Mouse (Mus musculus) hindbrain, embryonic 14.5 days (tissue): ENCODE results near the gene Cnih3. TPM values are rescaled to one million over a fixed set of nuclear protein-coding genes. Genes with fewer than 3 reads are reported as not detected.

Source experiments
- ATAC-seq: fragments of 200-750 bp; cut with Nextera tagmentation; 2 replicates; pipeline ENCODE4 v1.8.0; 2017; ENCODE audit warnings: moderate number of reproducible peaks, mild to moderate bottlenecking, moderate TSS enrichment, moderate library complexity; ENCODE audit not compliant: low FRiP score
- DNase-seq: peaks from one replicate; pipeline ENCODE4 v3.0.0-alpha.2; 2015; ENCODE audit warnings: low spot score
- H3K27ac ChIP-seq: fragments of 300-500 bp; sonication (generic); 2 replicates; pipeline ENCODE4 v1.5.1; 2014; ENCODE audit warnings: mild to moderate bottlenecking, moderate library complexity
- H3K27me3 ChIP-seq: fragments of 300-500 bp; sonication (generic); 2 replicates; pipeline ENCODE4 v1.6.1; 2014; ENCODE audit warnings: mild to moderate bottlenecking, low read length, mixed read lengths; ENCODE audit not compliant: control insufficient read depth, insufficient read depth
- H3K36me3 ChIP-seq: fragments of 300-500 bp; sonication (generic); replicated peaks from 2 replicates; pipeline ENCODE4 v1.6.1; 2014; ENCODE audit not compliant: control insufficient read depth, insufficient read depth
- H3K4me1 ChIP-seq: fragments of 300-500 bp; sonication (generic); replicated peaks from 2 replicates; pipeline ENCODE4 v1.6.1; 2014; ENCODE audit warnings: antibody characterized with exemption, low read length, mixed read lengths; ENCODE audit not compliant: control insufficient read depth, insufficient read depth
- H3K4me2 ChIP-seq: fragments of 300-500 bp; sonication (generic); replicated peaks from 2 replicates; pipeline ENCODE4 v1.6.1; 2014; ENCODE audit warnings: mild to moderate bottlenecking, moderate library complexity
- H3K4me3 ChIP-seq: fragments of 300-500 bp; sonication (generic); replicated peaks from 2 replicates; pipeline ENCODE4 v1.5.1; 2014; ENCODE audit warnings: mild to moderate bottlenecking, low read length
- H3K9ac ChIP-seq: fragments of 300-500 bp; sonication (generic); 2 replicates; pipeline ENCODE4 v1.6.1; 2014
- H3K9me3 ChIP-seq: fragments of 300-500 bp; sonication (generic); 2 replicates; pipeline ENCODE4 v1.6.1; 2016; ENCODE audit warnings: low read length; ENCODE audit not compliant: control insufficient read depth
- WGBS: fragments of 180-500 bp; shearing (Covaris S2); extraction: QIAGEN DNeasy Blood & Tissue Kit; methylation state at CpG from one replicate; pipeline ENCODE4 v1.1.7; 2014; 5-methylcytosine and 5-hydroxymethylcytosine counted together
- polyA plus RNA-seq: library from polyadenylated mRNA; unstranded; fragments of >200 nt; fragmentation: Nextera tagmentation; extraction: Ambion mirVana; gene quantifications from 2 replicates; pipeline ENCODE4 v1.2.1, GENCODE M21; 2014

The Cnih3 gene
- polyA plus RNA-seq, 1 experiment from 2014 or later = 12.7 TPM

DNA sequence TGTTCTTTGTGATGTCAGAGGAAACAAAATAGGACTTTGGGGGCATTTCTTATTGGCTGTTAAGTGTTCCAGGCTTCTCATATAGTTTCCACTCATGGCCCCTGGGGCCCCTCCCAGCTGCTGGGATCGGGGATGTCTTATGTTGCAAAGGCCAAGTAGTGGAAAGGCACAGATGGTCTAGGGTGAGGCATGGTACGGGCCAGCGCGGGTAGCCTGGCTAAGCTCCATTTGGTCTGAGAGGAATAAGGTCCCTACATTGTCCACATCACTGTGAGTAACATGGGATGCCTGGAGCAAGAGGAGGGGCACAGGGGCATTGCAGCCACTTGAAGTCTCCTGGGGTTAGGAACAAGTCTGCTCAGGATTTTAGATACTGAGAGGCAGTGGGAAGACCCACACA, 95.1 kb downstream of the Cnih3 start:
- Histone ChIP-seq H3K4me2 (no peak overlapping the region), H3K4me3 (no peak overlapping the region), H3K27me3 (no peaks in the 10 kb centered on the region), H3K36me3 (no peaks in the 10 kb centered on the region), H3K9ac (no peak overlapping the region), H3K4me1 (no peaks in the 10 kb centered on the region), H3K27ac (no peak overlapping the region), H3K9me3 (no peaks in the 10 kb centered on the region)
- DNase-seq (no peak), ATAC-seq (no peak)
- WGBS = 69% methylated on average over 4 of the region's 4 CpGs

DNA sequence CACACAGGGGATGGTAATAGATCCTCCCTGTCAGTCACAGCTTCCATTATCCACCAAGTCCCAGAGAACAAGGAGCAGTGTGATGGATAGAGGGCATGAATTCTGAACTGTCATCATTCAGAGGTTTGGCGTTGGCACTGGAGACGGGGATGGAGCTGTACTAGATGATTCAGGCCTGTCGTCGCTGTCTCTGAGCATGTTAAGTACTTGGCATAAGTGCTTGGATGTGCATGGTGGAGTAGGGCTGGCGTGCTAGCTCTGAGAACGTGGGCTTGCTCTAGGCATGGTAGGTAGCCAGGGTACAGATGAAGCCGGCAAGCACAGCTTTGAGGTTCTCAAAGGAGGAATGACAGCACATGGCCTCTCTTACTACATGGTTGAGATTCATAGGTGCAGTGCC, 95.6 kb downstream of the Cnih3 start:
- H3K27ac ChIP-seq = no peak overlapping the region
- no peak overlapping the region for H3K4me2 ChIP-seq
- 76% methylated on average over 7 of the region's 7 CpGs for WGBS
- H3K4me3 ChIP-seq = no peak overlapping the region
- no peaks in the 10 kb centered on the region for H3K27me3 ChIP-seq
- ATAC-seq (no peak), DNase-seq (no peak)
- H3K9me3 ChIP-seq = no peaks in the 10 kb centered on the region
- H3K9ac ChIP-seq = no peak overlapping the region
- H3K4me1 ChIP-seq = no peaks in the 10 kb centered on the region
- no peaks in the 10 kb centered on the region for H3K36me3 ChIP-seq

DNA sequence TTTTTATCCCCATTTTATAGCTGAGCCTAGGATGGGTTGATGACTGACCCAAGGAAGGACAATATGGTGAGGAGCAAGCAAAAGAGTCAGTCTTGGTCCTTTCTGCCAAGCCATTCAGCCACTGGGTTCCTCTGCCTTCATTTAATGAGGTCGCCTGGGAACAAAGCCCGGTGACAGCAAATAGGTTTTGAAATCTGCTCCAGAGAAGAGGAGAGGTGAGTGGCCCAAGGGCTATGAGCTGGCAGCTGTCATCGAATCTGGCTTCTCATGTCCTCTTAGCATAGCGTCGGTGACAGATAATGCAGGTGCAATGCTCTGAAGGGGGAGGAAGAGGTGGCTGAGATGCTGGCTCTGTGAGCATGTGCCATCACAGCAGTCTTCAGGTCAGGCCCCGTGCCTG, 100.7 kb downstream of the Cnih3 start:
- Histone ChIP-seq H3K27ac (no peak overlapping the region), H3K9me3 (no peaks in the 10 kb centered on the region), H3K9ac (no peak overlapping the region), H3K4me2 (no peak overlapping the region), H3K4me1 (no peaks in the 10 kb centered on the region), H3K36me3 (no peaks in the 10 kb centered on the region), H3K4me3 (no peak overlapping the region), H3K27me3 (no peaks in the 10 kb centered on the region)
- WGBS = 77% methylated on average over 6 of the region's 6 CpGs
- ATAC-seq = no peak
- no peak for DNase-seq

DNA sequence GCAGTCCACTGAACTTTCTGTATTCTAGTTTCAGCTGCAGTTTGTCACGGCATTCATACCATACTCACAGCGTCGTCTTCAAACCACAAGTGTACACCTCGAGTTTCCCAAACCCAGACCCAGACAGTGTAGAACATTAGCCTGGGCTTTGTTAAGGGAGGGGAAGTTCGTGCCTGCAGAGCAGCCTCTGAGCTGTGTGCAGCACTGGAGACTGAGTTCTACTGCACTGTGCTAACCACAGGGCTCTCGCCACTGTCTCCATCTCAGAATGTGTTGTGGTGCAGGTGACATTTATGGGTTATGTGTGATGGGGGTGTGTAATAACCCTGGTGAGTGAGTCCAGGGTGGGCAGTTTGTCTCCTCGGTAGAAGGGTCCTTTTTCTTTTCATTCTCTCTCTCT, 104.5 kb downstream of the Cnih3 start:
- no peak for ATAC-seq
- Histone ChIP-seq H3K9ac (no peak overlapping the region), H3K27ac (no peak overlapping the region), H3K36me3 (no peaks in the 10 kb centered on the region), H3K4me2 (no peak overlapping the region), H3K27me3 (no peaks in the 10 kb centered on the region), H3K4me3 (no peak overlapping the region), H3K9me3 (no peaks in the 10 kb centered on the region), H3K4me1 (no peaks in the 10 kb centered on the region)
- no peak for DNase-seq
- WGBS = 78% methylated on average over 7 of the region's 7 CpGs

DNA sequence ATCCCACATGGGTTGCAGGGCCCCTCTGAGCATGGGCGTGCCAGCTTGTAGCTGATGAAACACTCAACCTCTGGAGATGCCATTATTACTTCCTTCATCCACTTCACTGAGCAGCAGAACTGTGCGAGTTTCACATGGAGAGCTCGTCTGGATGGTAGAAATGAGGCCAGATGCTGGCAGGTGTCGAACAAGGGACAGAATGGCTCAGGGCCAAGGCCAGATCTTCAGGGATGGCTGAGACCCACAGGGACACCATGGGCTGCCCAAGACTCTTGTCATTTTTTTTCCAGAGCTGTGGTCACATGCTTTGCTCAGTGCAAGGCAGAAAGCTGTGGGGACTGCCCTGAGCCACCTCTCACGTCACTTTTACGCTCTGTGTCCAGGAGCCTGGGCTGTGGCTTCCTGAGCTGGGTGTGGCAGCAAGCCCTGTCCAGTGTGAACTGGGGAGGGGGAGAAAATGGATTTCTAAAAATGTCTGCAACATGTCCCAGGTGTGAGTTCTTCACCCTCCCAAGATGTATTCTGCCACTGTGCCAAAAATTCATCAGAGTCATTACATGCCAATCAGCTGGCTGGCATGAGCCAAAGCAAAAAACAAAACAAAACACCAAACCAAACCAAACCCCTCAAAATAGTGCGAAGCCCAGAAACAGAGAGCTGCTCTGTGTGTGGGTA, 107.1 kb downstream of the Cnih3 start:
- no peak overlapping the region for H3K9ac ChIP-seq
- DNase-seq (no peak), ATAC-seq (no peak)
- no peaks in the 10 kb centered on the region for H3K9me3 ChIP-seq
- no peak overlapping the region for H3K4me2 ChIP-seq
- no peaks in the 10 kb centered on the region for H3K36me3 ChIP-seq
- H3K4me3 ChIP-seq = no peak overlapping the region
- no peaks in the 10 kb centered on the region for H3K27me3 ChIP-seq
- no peak overlapping the region for H3K27ac ChIP-seq
- 64% methylated on average over 7 of the region's 7 CpGs for WGBS
- no peaks in the 10 kb centered on the region for H3K4me1 ChIP-seq

DNA sequence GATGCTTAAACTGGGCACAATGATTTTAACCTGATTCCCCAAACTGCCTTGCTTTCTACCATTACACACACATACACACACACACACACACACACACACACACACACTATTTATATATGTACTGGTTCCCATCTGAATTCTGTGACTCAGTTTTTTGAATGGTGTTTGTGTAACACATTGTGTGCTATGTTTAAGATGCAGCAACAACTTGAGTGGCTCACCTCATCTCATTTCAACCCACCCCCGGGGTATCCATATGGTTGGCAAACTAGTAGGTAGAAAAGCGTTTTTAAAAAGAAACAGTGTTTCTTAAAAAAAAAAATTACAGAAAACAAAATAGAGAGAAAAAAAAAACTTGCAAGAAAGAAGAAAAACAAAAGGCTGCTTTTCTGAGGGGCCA, 107.9 kb downstream of the Cnih3 start:
- ATAC-seq (no peak), DNase-seq (no peak)
- 88% methylated on average over 2 of the region's 2 CpGs for WGBS
- Histone ChIP-seq H3K27me3 (no peaks in the 10 kb centered on the region), H3K9ac (no peak overlapping the region), H3K4me2 (no peak overlapping the region), H3K9me3 (no peaks in the 10 kb centered on the region), H3K4me3 (no peak overlapping the region), H3K27ac (no peak overlapping the region), H3K36me3 (no peaks in the 10 kb centered on the region), H3K4me1 (no peaks in the 10 kb centered on the region)

DNA sequence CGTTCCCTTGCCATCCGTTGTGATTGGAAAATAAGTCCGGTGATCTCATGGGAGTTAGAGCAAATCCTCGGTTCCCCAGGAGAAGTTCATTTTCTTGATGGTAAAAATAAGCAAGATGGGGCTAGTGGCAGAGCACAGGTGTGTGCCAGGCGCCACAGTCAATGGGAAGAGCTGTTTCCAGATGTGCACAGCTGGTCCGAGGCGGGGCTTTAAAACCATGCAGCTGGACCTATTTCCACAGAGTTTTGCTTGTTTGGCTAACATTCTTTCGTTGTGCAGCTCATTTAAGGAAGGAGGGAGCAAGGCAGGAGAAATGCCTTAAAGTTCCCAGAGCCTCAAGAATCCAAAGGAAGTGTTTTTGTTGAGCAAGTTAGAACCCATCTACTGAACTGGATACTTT, 109.1 kb downstream of the Cnih3 start:
- Histone ChIP-seq H3K9ac (no peak overlapping the region), H3K4me3 (no peak overlapping the region), H3K4me1 (no peaks in the 10 kb centered on the region), H3K9me3 (no peaks in the 10 kb centered on the region), H3K4me2 (no peak overlapping the region), H3K36me3 (no peaks in the 10 kb centered on the region), H3K27me3 (no peaks in the 10 kb centered on the region), H3K27ac (no peak overlapping the region)
- DNase-seq = no peak
- no peak for ATAC-seq
- WGBS = 85% methylated on average over 8 of the region's 8 CpGs

DNA sequence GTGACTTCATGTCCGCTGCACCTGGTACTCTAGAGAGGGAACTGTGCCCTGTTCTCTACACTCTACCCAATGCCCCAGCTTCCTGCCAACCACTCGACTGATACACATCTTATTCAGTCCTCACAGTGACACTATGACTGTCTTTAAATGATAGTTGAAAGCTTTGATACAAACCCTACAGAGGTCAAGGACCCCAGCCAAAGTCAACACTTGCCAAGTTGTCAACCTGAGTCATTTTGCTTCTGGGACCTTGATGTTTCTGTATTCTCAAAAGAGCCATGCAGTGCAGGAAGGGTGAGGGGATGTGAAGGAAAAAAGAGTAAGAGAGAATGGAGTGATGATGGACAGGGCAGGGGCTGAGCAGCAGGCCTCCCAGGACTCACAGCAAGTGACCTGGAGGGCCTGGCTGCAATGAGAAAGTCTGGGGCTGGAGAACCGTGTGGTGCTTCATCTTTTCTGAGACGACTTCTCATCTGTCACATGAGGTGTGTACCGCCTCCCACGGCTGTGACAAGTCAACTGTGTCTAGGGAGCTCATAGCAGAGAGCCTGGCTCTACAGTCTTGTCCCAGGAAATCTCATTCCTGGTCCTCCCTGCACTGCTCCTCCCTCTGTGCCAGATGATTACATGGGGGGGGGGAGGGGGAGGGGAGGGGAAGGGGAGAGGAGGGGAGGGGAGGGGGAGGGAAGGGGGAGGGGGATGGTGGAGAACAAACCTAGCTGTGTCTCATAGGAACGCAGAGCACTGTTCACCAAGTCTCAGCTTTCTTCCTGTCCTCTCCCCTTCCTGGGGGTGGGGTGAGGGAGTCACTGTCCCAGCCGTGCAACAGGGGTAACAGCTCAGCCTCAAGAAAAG, 109.8 kb downstream of the Cnih3 start:
- H3K4me1 ChIP-seq = no peaks in the 10 kb centered on the region

DNA sequence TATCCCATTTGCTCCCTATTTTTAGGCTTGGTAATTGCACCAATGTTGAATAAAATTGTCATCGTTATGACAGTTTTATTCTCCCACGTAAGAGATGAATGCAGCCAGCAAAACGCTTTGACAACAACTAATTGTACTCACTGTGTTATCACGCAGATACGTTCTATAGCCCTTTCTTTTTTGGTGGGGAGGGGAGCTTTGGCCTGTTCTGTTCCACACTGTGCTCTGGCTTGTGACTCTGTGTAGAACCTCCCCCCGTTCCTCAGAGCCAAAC, 110.4 kb downstream of the Cnih3 start:
- Histone ChIP-seq H3K36me3 (no peaks in the 10 kb centered on the region), H3K27ac (no peak overlapping the region), H3K4me2 (no peak overlapping the region), H3K4me3 (no peak overlapping the region), H3K9me3 (no peaks in the 10 kb centered on the region), H3K4me1 (no peaks in the 10 kb centered on the region), H3K27me3 (no peaks in the 10 kb centered on the region), H3K9ac (no peak overlapping the region)
- ATAC-seq = no peak
- DNase-seq = no peak
- 82% methylated on average over 6 of the region's 6 CpGs for WGBS

More for the DNA sequence above, 109.8 kb downstream of the Cnih3 start:
- no peaks in the 10 kb centered on the region for H3K27me3 ChIP-seq
- no peak overlapping the region for H3K4me2 ChIP-seq
- H3K27ac ChIP-seq = no peak overlapping the region
- no peaks in the 10 kb centered on the region for H3K9me3 ChIP-seq
- 58% methylated on average over 8 of the region's 8 CpGs for WGBS
- H3K4me3 ChIP-seq = no peak overlapping the region
- H3K9ac ChIP-seq = no peak overlapping the region
- DNase-seq (no peak), ATAC-seq (no peak)
- H3K36me3 ChIP-seq = no peaks in the 10 kb centered on the region
